ENCODE assay signal across 8 mouse cellular contexts in genomic region chr11:69920266-69921031, GRCm38 (mm10). TPM values are rescaled to one million over a fixed set of nuclear protein-coding genes. Genes with fewer than 3 reads are reported as not detected.
DNase-seq lines count a peak whose midpoint lies in the region; ATAC-seq and TF ChIP-seq lines count a peak whose summit lies in the region.

No protein-coding gene starts in this region.

- POLR2A ChIA-PET in Patski (lab: Charles Lee) = interaction anchor here (0.5 to 2.6 kb wide), 5 partner anchors 16 to 322 kb away, joined by 3 to 7 read pairs (median 6); partner anchors contain the start of genes 2810408A11Rik and Neurl4

- CTCF ChIA-PET in Patski (lab: Charles Lee) = interaction anchor here (0.9 to 6.0 kb wide), 4 partner anchors 12 to 43 kb away, joined by 3 to 43 read pairs (median 3); partner anchors contain the start of gene Tmem95

- peaks cover 51% of the 10 kb centered on the region for H3K4me1 ChIP-seq in embryonic facial prominence, embryonic 10.5 days
- peaks cover 4% of the 10 kb centered on the region for H3K4me1 ChIP-seq in hindbrain, embryonic 11.5 days (replicated peaks; ENCODE audit: control insufficient read depth, insufficient read depth, low read length)
- H3K4me1 ChIP-seq in limb, embryonic 11.5 days (ENCODE audit: control insufficient read depth, insufficient read depth, low read length) = peaks cover 6% of the 10 kb centered on the region
- peaks cover 15% of the 10 kb centered on the region for H3K4me1 ChIP-seq in neural tube, embryonic 11.5 days (ENCODE audit: control insufficient read depth, insufficient read depth, low read length)

- H3K9me3 ChIP-seq in embryonic facial prominence, embryonic 10.5 days = no peaks in the 10 kb centered on the region
- no peaks in the 10 kb centered on the region for H3K9me3 ChIP-seq in hindbrain, embryonic 11.5 days (ENCODE audit: control insufficient read depth, low read length)
- H3K9me3 ChIP-seq in limb, embryonic 11.5 days (ENCODE audit: control insufficient read depth, low read length) = no peaks in the 10 kb centered on the region
- no peaks in the 10 kb centered on the region for H3K9me3 ChIP-seq in neural tube, embryonic 11.5 days (ENCODE audit: control insufficient read depth, low read length)

- DNase-seq in left cerebral cortex, adult 2 months (ENCODE audit: extremely low spot score in 1 of 2, low spot score in 2 of 2) = peak in 1 of 2 experiments; percentile 38
- DNase-seq in left cerebral cortex, adult 11 months (ENCODE audit: low spot score) = no peak
- DNase-seq in Patski (ENCODE audit: low read depth, low spot score) = no peak
- DNase-seq in embryonic facial prominence, embryonic 10.5 days (ENCODE audit: low spot score) = peak; percentile 80
- DNase-seq in hindbrain, embryonic 11.5 days (ENCODE audit: low spot score) = peak; percentile 60
- peak; percentile 71 for DNase-seq in limb, embryonic 11.5 days (ENCODE audit: low spot score)
- peak; percentile 54 for DNase-seq in neural tube, embryonic 11.5 days (ENCODE audit: low spot score)

- no peaks in the 10 kb centered on the region for H3K27me3 ChIP-seq in Patski
- H3K27me3 ChIP-seq in embryonic facial prominence, embryonic 10.5 days (replicated peaks; ENCODE audit: low read depth, poor library complexity, severe bottlenecking) = no peaks in the 10 kb centered on the region
- no peaks in the 10 kb centered on the region for H3K27me3 ChIP-seq in hindbrain, embryonic 11.5 days (ENCODE audit: control insufficient read depth, insufficient read depth, low read length)
- no peaks in the 10 kb centered on the region for H3K27me3 ChIP-seq in limb, embryonic 11.5 days (ENCODE audit: control insufficient read depth, insufficient read depth, low read length)
- no peaks in the 10 kb centered on the region for H3K27me3 ChIP-seq in neural tube, embryonic 11.5 days (ENCODE audit: control insufficient read depth, insufficient read depth, low read length)

- peaks cover 42% of the 10 kb centered on the region for H3K36me3 ChIP-seq in embryonic facial prominence, embryonic 10.5 days (replicated peaks)
- H3K36me3 ChIP-seq in hindbrain, embryonic 11.5 days (ENCODE audit: control insufficient read depth, insufficient read depth, low read length) = peaks cover 19% of the 10 kb centered on the region
- peaks cover 24% of the 10 kb centered on the region for H3K36me3 ChIP-seq in limb, embryonic 11.5 days (ENCODE audit: control insufficient read depth, insufficient read depth, low read length)
- peaks cover 21% of the 10 kb centered on the region for H3K36me3 ChIP-seq in neural tube, embryonic 11.5 days (ENCODE audit: control insufficient read depth, insufficient read depth, low read length)

- peak; percentile 3 for ATAC-seq in Patski
- peak; percentile 49 for ATAC-seq in hindbrain, embryonic 11.5 days (ENCODE audit: low FRiP score)
- peak; percentile 18; the same call in 1 of the 2 replicates for ATAC-seq in limb, embryonic 11.5 days (ENCODE audit: insufficient number of reproducible peaks, low FRiP score, low TSS enrichment, low read depth)
- peak; percentile 32 for ATAC-seq in neural tube, embryonic 11.5 days (ENCODE audit: insufficient read depth, low FRiP score, low TSS enrichment)
- ATAC-seq in erythroid progenitor cell, adult 5-6 weeks (replicated peaks; ENCODE audit: low FRiP score, poor library complexity, severe bottlenecking) = no peak

- TF ChIP-seq CTCF in left cerebral cortex, adult 2 months (IDR thresholded peaks at IDR 0.05) = no peak; the same call in 1 of the 2 replicates
- TF ChIP-seq CTCF in Patski (IDR thresholded peaks at IDR 0.05) = no peak

- peak overlapping the region; percentile 91 for H3K9ac ChIP-seq in hindbrain, embryonic 11.5 days (ENCODE audit: low read depth, low read length)
- peak overlapping the region; percentile 93 for H3K9ac ChIP-seq in limb, embryonic 11.5 days (ENCODE audit: low read length)
- peak overlapping the region; percentile 91 for H3K9ac ChIP-seq in neural tube, embryonic 11.5 days (ENCODE audit: low read length)

- in situ Hi-C loops in Patski (cut with MboI; ENCODE audit: low pct_unique_long_range_greater_than_20kb) = no loop called here

- H3K4me2 ChIP-seq in hindbrain, embryonic 11.5 days (replicated peaks; ENCODE audit: low read depth, low read length) = peak overlapping the region; percentile 94
- H3K4me2 ChIP-seq in limb, embryonic 11.5 days (ENCODE audit: low read depth, severe bottlenecking) = peak overlapping the region; percentile 93
- H3K4me2 ChIP-seq in neural tube, embryonic 11.5 days (ENCODE audit: low read depth) = peak overlapping the region; percentile 98

- H3K4me3 ChIP-seq in left cerebral cortex, adult 2 months = peak overlapping the region; percentile 88
- peak overlapping the region; percentile 99 for H3K4me3 ChIP-seq in embryonic facial prominence, embryonic 10.5 days
- peak overlapping the region; percentile 98 for H3K4me3 ChIP-seq in hindbrain, embryonic 11.5 days (ENCODE audit: low read depth, low read length)
- peak overlapping the region; percentile 96 for H3K4me3 ChIP-seq in limb, embryonic 11.5 days (ENCODE audit: low read depth, low read length)
- H3K4me3 ChIP-seq in neural tube, embryonic 11.5 days (ENCODE audit: low read depth, low read length) = peak overlapping the region; percentile 96

- intact Hi-C loops in left cerebral cortex, adult 2 months (cut with DNase I) = loop anchor here (2.0 kb wide), 1 partner anchor 60 kb away; the partner anchor contains the start of gene Ctdnep1

- H3K27ac ChIP-seq in left cerebral cortex, adult 2 months = peak overlapping the region; percentile 95
- peak overlapping the region; percentile 99 for H3K27ac ChIP-seq in embryonic facial prominence, embryonic 10.5 days (replicated peaks)
- peak overlapping the region; percentile 93 for H3K27ac ChIP-seq in hindbrain, embryonic 11.5 days (ENCODE audit: low read depth, low read length)
- peak overlapping the region; percentile 93 for H3K27ac ChIP-seq in limb, embryonic 11.5 days (replicated peaks; ENCODE audit: low read depth, low read length)
- peak overlapping the region; percentile 88 for H3K27ac ChIP-seq in neural tube, embryonic 11.5 days (ENCODE audit: low read depth, low read length)

- under 1% methylated on average over 64 of the region's 65 CpGs for WGBS in embryonic facial prominence, embryonic 10.5 days
- under 1% methylated on average over 35 of the region's 65 CpGs for WGBS in hindbrain, embryonic 11.5 days
- 0% methylated on average over 55 of the region's 65 CpGs for WGBS in limb, embryonic 11.5 days
- WGBS in neural tube, embryonic 11.5 days = 1% methylated on average over 55 of the region's 65 CpGs

RNA-seq across cellular contexts. Expression of gene Eif5a, which starts 1.3 kb away (rescaled TPM):
- total RNA-seq in left cerebral cortex, adult 2 months (2021) = 100 to 1,000 TPM; 408 to 429 TPM
- polyA plus RNA-seq in Patski (2021) = 768 TPM
- 2,818 and 3,035 TPM in 2 replicates for polyA plus RNA-seq in embryonic facial prominence, embryonic 10.5 days (2016; fragmentation: Nextera tagmentation; extraction: Ambion mirVana)
- polyA plus RNA-seq in hindbrain, embryonic 11.5 days (2014; fragmentation: Nextera tagmentation; extraction: Ambion mirVana) = 1,842 and 1,860 TPM in 2 replicates
- 2,284 and 2,370 TPM in 2 replicates for polyA plus RNA-seq in limb, embryonic 11.5 days (2014; fragmentation: Nextera tagmentation; extraction: Ambion mirVana)
- polyA plus RNA-seq in neural tube, embryonic 11.5 days (2014; fragmentation: Nextera tagmentation; extraction: Ambion mirVana) = 1,905 and 1,926 TPM in 2 replicates
- total RNA-seq in erythroid progenitor cell, adult 5-6 weeks (2015; ENCODE audit: low replicate concordance) = 394 and 471 TPM in 2 replicates
- total RNA-seq in erythroid progenitor cell, adult 5-6 weeks (2017; ENCODE audit: low replicate concordance) = 246 and 254 TPM in 2 replicates

RNA-seq across cellular contexts. Expression of gene Gps2, which starts 6.8 kb away (rescaled TPM):
- 10 to 100 TPM; 31.0 to 31.7 TPM for total RNA-seq in left cerebral cortex, adult 2 months (2021)
- 55.6 TPM for polyA plus RNA-seq in Patski (2021)
- polyA plus RNA-seq in embryonic facial prominence, embryonic 10.5 days (2016; fragmentation: Nextera tagmentation; extraction: Ambion mirVana) = 87.6 and 89.1 TPM in 2 replicates
- 84.3 and 89.0 TPM in 2 replicates for polyA plus RNA-seq in hindbrain, embryonic 11.5 days (2014; fragmentation: Nextera tagmentation; extraction: Ambion mirVana)
- polyA plus RNA-seq in limb, embryonic 11.5 days (2014; fragmentation: Nextera tagmentation; extraction: Ambion mirVana) = 90.8 and 94.0 TPM in 2 replicates
- polyA plus RNA-seq in neural tube, embryonic 11.5 days (2014; fragmentation: Nextera tagmentation; extraction: Ambion mirVana) = 84.0 and 93.7 TPM in 2 replicates
- 268 and 359 TPM in 2 replicates for total RNA-seq in erythroid progenitor cell, adult 5-6 weeks (2015; ENCODE audit: low replicate concordance)
- 130 and 161 TPM in 2 replicates for total RNA-seq in erythroid progenitor cell, adult 5-6 weeks (2017; ENCODE audit: low replicate concordance)

RNA-seq across cellular contexts. Expression of gene Ybx2, which starts 15.1 kb away (rescaled TPM):
- total RNA-seq in left cerebral cortex, adult 2 months (2021) = 1 to 10 TPM; 9.9 to 10.0 TPM
- 2.4 TPM for polyA plus RNA-seq in Patski (2021)
- 5.1 and 5.8 TPM in 2 replicates for polyA plus RNA-seq in embryonic facial prominence, embryonic 10.5 days (2016; fragmentation: Nextera tagmentation; extraction: Ambion mirVana)
- 3.1 and 4.8 TPM in 2 replicates for polyA plus RNA-seq in hindbrain, embryonic 11.5 days (2014; fragmentation: Nextera tagmentation; extraction: Ambion mirVana)
- 11.2 and 11.3 TPM in 2 replicates for polyA plus RNA-seq in limb, embryonic 11.5 days (2014; fragmentation: Nextera tagmentation; extraction: Ambion mirVana)
- polyA plus RNA-seq in neural tube, embryonic 11.5 days (2014; fragmentation: Nextera tagmentation; extraction: Ambion mirVana) = 3.4 and 4.2 TPM in 2 replicates
- total RNA-seq in erythroid progenitor cell, adult 5-6 weeks (2015; ENCODE audit: low replicate concordance) = not detected in 2 replicates
- total RNA-seq in erythroid progenitor cell, adult 5-6 weeks (2017; ENCODE audit: low replicate concordance) = 3.9 TPM in 1 of 2 replicates, not detected in the other

RNA-seq across cellular contexts. Expression of gene Neurl4, which starts 19.6 kb away (rescaled TPM):
- 100 to 1,000 TPM; 121 to 124 TPM for total RNA-seq in left cerebral cortex, adult 2 months (2021)
- polyA plus RNA-seq in Patski (2021) = 53.3 TPM
- 10.9 and 11.1 TPM in 2 replicates for polyA plus RNA-seq in embryonic facial prominence, embryonic 10.5 days (2016; fragmentation: Nextera tagmentation; extraction: Ambion mirVana)
- 15.0 and 20.6 TPM in 2 replicates for polyA plus RNA-seq in hindbrain, embryonic 11.5 days (2014; fragmentation: Nextera tagmentation; extraction: Ambion mirVana)
- polyA plus RNA-seq in limb, embryonic 11.5 days (2014; fragmentation: Nextera tagmentation; extraction: Ambion mirVana) = 15.3 and 15.5 TPM in 2 replicates
- polyA plus RNA-seq in neural tube, embryonic 11.5 days (2014; fragmentation: Nextera tagmentation; extraction: Ambion mirVana) = 14.2 and 18.0 TPM in 2 replicates
- total RNA-seq in erythroid progenitor cell, adult 5-6 weeks (2015; ENCODE audit: low replicate concordance) = 8.6 and 8.8 TPM in 2 replicates
- total RNA-seq in erythroid progenitor cell, adult 5-6 weeks (2017; ENCODE audit: low replicate concordance) = 23.2 and 59.7 TPM in 2 replicates

RNA-seq across cellular contexts. Expression of gene 2810408A11Rik, which starts 19.7 kb away (rescaled TPM):
- under 1 TPM; 0.23 to 0.87 TPM for total RNA-seq in left cerebral cortex, adult 2 months (2021)
- 3.6 TPM for polyA plus RNA-seq in Patski (2021)
- 14.7 and 14.8 TPM in 2 replicates for polyA plus RNA-seq in embryonic facial prominence, embryonic 10.5 days (2016; fragmentation: Nextera tagmentation; extraction: Ambion mirVana)
- polyA plus RNA-seq in hindbrain, embryonic 11.5 days (2014; fragmentation: Nextera tagmentation; extraction: Ambion mirVana) = 14.5 and 14.7 TPM in 2 replicates
- 24.8 and 26.5 TPM in 2 replicates for polyA plus RNA-seq in limb, embryonic 11.5 days (2014; fragmentation: Nextera tagmentation; extraction: Ambion mirVana)
- 14.4 and 15.1 TPM in 2 replicates for polyA plus RNA-seq in neural tube, embryonic 11.5 days (2014; fragmentation: Nextera tagmentation; extraction: Ambion mirVana)
- 2.5 TPM in 1 of 2 replicates, not detected in the other for total RNA-seq in erythroid progenitor cell, adult 5-6 weeks (2015; ENCODE audit: low replicate concordance)
- total RNA-seq in erythroid progenitor cell, adult 5-6 weeks (2017; ENCODE audit: low replicate concordance) = 0.51 TPM in 1 of 2 replicates, not detected in the other

Comparison
In these comparisons a context has a peak if more than half of its experiments do, and no peak if none do; other contexts are left out.
1. DNase-seq: peak in embryonic facial prominence, embryonic 10.5 days (single experiment), hindbrain, embryonic 11.5 days (single experiment), limb, embryonic 11.5 days (single experiment) and neural tube, embryonic 11.5 days (single experiment); none in left cerebral cortex, adult 11 months (single experiment) and Patski (single experiment).
2. Peak in every context shown above with its lines, with median percentiles within 50 percentile points of each other: H3K27ac ChIP-seq, H3K4me3 ChIP-seq, H3K4me2 ChIP-seq and H3K9ac ChIP-seq.